Mouse (Mus musculus): ENCODE data around the gene Gm28553.
"Not testable (repeated sequence)": the region's sequence is repeated elsewhere in the genome, so short reads cannot be mapped to it uniquely, and the experiment has no call there.

Gene Gm28553

GRCm38 (mm10) chrY:48856197-48856596 lies at the start of gene Gm28553:
Gene Gm28553, plus strand, starts transcription at chrY:48856497.
- not testable (repeated sequence) for DNase-seq (ENCODE audit: low read depth, low spot score)

Measured in c-Kit-negative CD71-positive TER-119-positive erythroid progenitor cells, embryonic 14.5 days (primary cell).